Mouse (Mus musculus) thymus, adult 2 months (tissue): Measurements from ENCODE around the gene Klkb1.

Experiments used
- CTCF ChIP-seq: fragments of 200-500 bp; IDR thresholded peaks from 2 replicates; pipeline ENCODE4 v1.5.1; 2012; ENCODE audit warnings: mild to moderate bottlenecking, control low read depth, low read length, moderate library complexity, borderline replicate concordance; ENCODE audit not compliant: control insufficient read depth, poor library complexity, insufficient read depth; ENCODE audit errors: extremely low read depth
- POLR2A ChIP-seq: fragments of 200-500 bp; IDR thresholded peaks from 2 replicates; pipeline ENCODE4 v1.6.1; 2012; ENCODE audit warnings: mild to moderate bottlenecking, low read length, control low read depth, moderate library complexity; ENCODE audit not compliant: control insufficient read depth, poor library complexity, insufficient read depth; ENCODE audit errors: extremely low read depth

- TF ChIP-seq CTCF (no peak), POLR2A (no peak)
Observed at GRCm38 (mm10) chr8:45330856-45331255, 36.2 kb upstream of the Klkb1 start.
